Mouse (Mus musculus): ENCODE data around the gene Noxo1. TPM values are rescaled to one million over a fixed set of nuclear protein-coding genes. Genes with fewer than 3 reads are reported as not detected.

Gene Noxo1
- polyA plus RNA-seq, 1 experiment from 2014 or later: 3.0 TPM

GRCm38 (mm10) chr17:24722220-24722924, 26.3 kb downstream of the Noxo1 start:
- H3K4me2 ChIP-seq (replicated peaks): peak overlapping the region; percentile 85; the same call in 1 of the 2 replicates
- WGBS: 33% methylated on average over 13 of the region's 13 CpGs
- H3K9me3 ChIP-seq: no peaks in the 10 kb centered on the region
- peaks cover 24% of the 10 kb centered on the region for H3K36me3 ChIP-seq
- H3K9ac ChIP-seq: no peak overlapping the region
- peak overlapping the region; percentile 14; the same call in 1 of the 2 replicates for H3K4me3 ChIP-seq
- no peaks in the 10 kb centered on the region for H3K27me3 ChIP-seq
- ATAC-seq (ENCODE audit: insufficient number of reproducible peaks, insufficient read depth, low FRiP score, low TSS enrichment): no peak
- peaks cover 29% of the 10 kb centered on the region for H3K4me1 ChIP-seq
- H3K27ac ChIP-seq: no peak overlapping the region

GRCm38 (mm10) chr17:24723122-24723880, 27.3 kb downstream of the Noxo1 start:
- Histone ChIP-seq H3K4me1 (peaks cover 29% of the 10 kb centered on the region), H3K9ac (peak overlapping the region; percentile 86), H3K4me3 (peak overlapping the region; percentile 74), H3K36me3 (peaks cover 19% of the 10 kb centered on the region), H3K27ac (peak overlapping the region; percentile 74), H3K4me2 (replicated peaks) (peak overlapping the region; percentile 69), H3K9me3 (no peaks in the 10 kb centered on the region), H3K27me3 (no peaks in the 10 kb centered on the region)
- 4% methylated on average over 12 of the region's 12 CpGs for WGBS
- no peak for ATAC-seq (ENCODE audit: insufficient number of reproducible peaks, insufficient read depth, low FRiP score, low TSS enrichment)

DNA sequence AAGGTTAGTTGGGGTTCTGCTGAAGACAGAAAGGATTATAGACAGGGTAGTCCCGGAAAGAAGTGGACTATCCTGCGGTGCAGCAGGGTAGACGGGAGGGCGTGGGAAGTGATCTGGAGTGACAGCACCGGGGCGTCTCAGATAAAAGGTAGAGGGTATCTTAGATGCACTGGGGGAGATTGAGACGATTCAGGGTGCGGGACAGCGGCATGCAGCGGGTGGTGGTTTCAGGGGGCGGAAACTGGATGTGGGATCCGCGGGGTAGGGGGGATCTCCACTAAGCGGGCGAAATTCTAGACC, 27.8 kb downstream of the Noxo1 start:
- ATAC-seq (ENCODE audit: insufficient number of reproducible peaks, insufficient read depth, low FRiP score, low TSS enrichment): 0 out of 2 replicates have a peak, but pooled peaks have one; percentile 3
- H3K4me2 ChIP-seq (replicated peaks): peak overlapping the region; percentile 69
- peaks cover 18% of the 10 kb centered on the region for H3K36me3 ChIP-seq
- no peaks in the 10 kb centered on the region for H3K9me3 ChIP-seq
- peaks cover 24% of the 10 kb centered on the region for H3K4me1 ChIP-seq
- peak overlapping the region; percentile 74 for H3K4me3 ChIP-seq
- no peaks in the 10 kb centered on the region for H3K27me3 ChIP-seq
- H3K27ac ChIP-seq: peak overlapping the region; percentile 74
- peak overlapping the region; percentile 86 for H3K9ac ChIP-seq
- under 1% methylated on average over 15 of the region's 15 CpGs for WGBS

DNA sequence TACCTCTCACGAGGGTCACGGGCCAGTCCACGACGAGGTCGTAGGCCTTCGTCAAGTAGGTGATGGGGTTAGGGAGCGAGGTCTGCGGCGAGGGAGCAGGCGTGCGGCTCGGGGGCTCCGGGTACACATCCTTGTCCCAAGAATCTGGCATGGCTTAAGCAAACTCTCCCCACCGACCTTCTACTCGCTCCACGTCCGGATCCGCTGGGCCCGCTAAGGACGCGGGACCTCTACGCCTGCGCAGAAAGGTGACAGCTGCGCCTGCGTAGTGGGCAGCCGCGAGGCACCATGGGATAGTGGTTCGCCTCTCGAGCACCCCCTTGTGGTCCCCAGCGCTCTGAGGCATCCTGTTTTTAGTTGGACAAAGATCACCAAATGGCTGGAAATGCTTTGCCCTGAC, 28.1 kb downstream of the Noxo1 start, which contains the start of gene Ndufb10:
TSS of gene Ndufb10 (minus strand) at position 295 of the 400 bp plus-strand sequence.
- Histone ChIP-seq H3K4me3 (peak within 1 kb of the TSS; percentile 74), H3K36me3 (peaks cover 18% of the 10 kb centered on the region), H3K9ac (peak within 1 kb of the TSS; percentile 86), H3K4me2 (replicated peaks) (peak within 1 kb of the TSS; percentile 69), H3K4me1 (peaks cover 22% of the 10 kb centered on the region), H3K27ac (peak within 1 kb of the TSS; percentile 74), H3K27me3 (no peaks in the 10 kb centered on the region), H3K9me3 (no peaks in the 10 kb centered on the region)
- WGBS: under 1% methylated on average over 30 of the region's 30 CpGs
- peak; percentile 67 for ATAC-seq (ENCODE audit: insufficient number of reproducible peaks, insufficient read depth, low FRiP score, low TSS enrichment)

- peaks cover 16% of the 10 kb centered on the region for H3K36me3 ChIP-seq
- no peaks in the 10 kb centered on the region for H3K9me3 ChIP-seq
- ATAC-seq (ENCODE audit: insufficient number of reproducible peaks, insufficient read depth, low FRiP score, low TSS enrichment): no peak
- 73% methylated on average over 3 of the region's 3 CpGs for WGBS
- H3K27me3 ChIP-seq: no peaks in the 10 kb centered on the region
- H3K27ac ChIP-seq: no peak overlapping the region
- no peak overlapping the region for H3K9ac ChIP-seq
- H3K4me2 ChIP-seq (replicated peaks): no peak overlapping the region
- peaks cover 22% of the 10 kb centered on the region for H3K4me1 ChIP-seq
- no peak overlapping the region for H3K4me3 ChIP-seq
These were observed 29.8 kb downstream of the Noxo1 start for GRCm38 (mm10) chr17:24725637-24726390.

DNA sequence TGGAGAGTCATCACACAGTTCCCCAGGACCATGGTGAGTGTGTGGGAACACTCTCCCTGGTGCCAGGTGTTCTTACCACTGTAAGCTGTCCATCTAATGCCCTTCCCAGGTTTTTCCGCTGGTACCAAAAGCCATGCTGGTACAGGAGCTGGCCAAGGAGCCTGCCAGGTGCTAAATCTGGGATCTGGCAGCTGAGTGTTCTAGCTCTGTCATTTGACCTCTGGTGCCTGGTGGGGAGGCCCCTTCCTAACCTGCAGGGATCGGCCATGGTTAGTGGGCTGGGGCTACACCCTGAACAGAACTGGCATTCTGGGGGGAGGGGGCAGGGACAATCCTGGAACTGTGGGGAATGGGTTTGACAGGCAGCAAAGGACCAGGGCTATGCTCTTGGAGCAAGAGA, 31.6 kb downstream of the Noxo1 start, which contains the start of gene Rpl3l:
TSS of gene Rpl3l (plus strand) at position 203 of the 400 bp plus-strand sequence.
- H3K27ac ChIP-seq: no peak within 1 kb of the TSS
- H3K4me1 ChIP-seq: peaks cover 7% of the 10 kb centered on the region
- 72% methylated on average over 2 of the region's 2 CpGs for WGBS
- H3K4me2 ChIP-seq (replicated peaks): no peak within 1 kb of the TSS
- no peaks in the 10 kb centered on the region; the same call in 1 of the 2 replicates for H3K36me3 ChIP-seq
- no peaks in the 10 kb centered on the region for H3K27me3 ChIP-seq
- no peak within 1 kb of the TSS for H3K4me3 ChIP-seq
- no peaks in the 10 kb centered on the region for H3K9me3 ChIP-seq
- no peak for ATAC-seq (ENCODE audit: insufficient number of reproducible peaks, insufficient read depth, low FRiP score, low TSS enrichment)
- no peak within 1 kb of the TSS for H3K9ac ChIP-seq

- WGBS: 70% methylated on average over 17 of the region's 17 CpGs
- no peak overlapping the region for H3K27ac ChIP-seq
- H3K36me3 ChIP-seq: no peaks in the 10 kb centered on the region
- H3K9me3 ChIP-seq: no peaks in the 10 kb centered on the region
- H3K4me1 ChIP-seq: peaks cover 3% of the 10 kb centered on the region
- no peak overlapping the region for H3K9ac ChIP-seq
- H3K4me3 ChIP-seq: no peak overlapping the region
- ATAC-seq (ENCODE audit: insufficient number of reproducible peaks, insufficient read depth, low FRiP score, low TSS enrichment): no peak
- no peak overlapping the region for H3K4me2 ChIP-seq (replicated peaks)
- H3K27me3 ChIP-seq: no peaks in the 10 kb centered on the region
These were observed 32.1 kb downstream of the Noxo1 start for GRCm38 (mm10) chr17:24728184-24728583.

- Histone ChIP-seq H3K36me3 (no peaks in the 10 kb centered on the region), H3K27me3 (no peaks in the 10 kb centered on the region), H3K27ac (no peak overlapping the region), H3K4me1 (no peaks in the 10 kb centered on the region), H3K9ac (no peak overlapping the region), H3K4me2 (replicated peaks) (no peak overlapping the region), H3K4me3 (no peak overlapping the region), H3K9me3 (no peaks in the 10 kb centered on the region)
- no peak for ATAC-seq (ENCODE audit: insufficient number of reproducible peaks, insufficient read depth, low FRiP score, low TSS enrichment)
- 83% methylated on average over 6 of the region's 6 CpGs for WGBS
These were observed 33.0 kb downstream of the Noxo1 start for GRCm38 (mm10) chr17:24729067-24729466.

DNA sequence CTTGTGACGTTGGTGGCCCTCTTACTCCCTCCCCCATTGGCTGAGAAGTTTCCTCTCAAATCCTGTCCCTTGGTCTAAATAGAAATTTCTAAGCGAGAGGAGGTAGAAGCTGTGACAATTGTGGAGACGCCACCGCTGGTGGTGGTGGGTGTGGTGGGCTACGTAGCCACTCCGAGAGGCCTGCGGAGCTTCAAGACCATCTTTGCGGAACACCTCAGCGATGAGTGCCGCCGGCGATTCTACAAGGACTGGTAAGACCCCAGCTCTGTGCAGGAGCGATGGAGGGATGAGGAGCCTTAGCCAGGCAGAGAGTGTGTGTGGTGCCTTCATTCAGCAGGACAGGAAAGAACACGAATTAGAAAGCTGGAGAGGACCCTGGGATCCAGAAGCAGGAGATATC, 34.8 kb downstream of the Noxo1 start:
- H3K36me3 ChIP-seq: no peaks in the 10 kb centered on the region
- no peak for ATAC-seq (ENCODE audit: insufficient number of reproducible peaks, insufficient read depth, low FRiP score, low TSS enrichment)
- H3K4me3 ChIP-seq: no peak overlapping the region
- H3K27ac ChIP-seq: no peak overlapping the region
- no peaks in the 10 kb centered on the region for H3K9me3 ChIP-seq
- no peak overlapping the region for H3K4me2 ChIP-seq (replicated peaks)
- H3K27me3 ChIP-seq: no peaks in the 10 kb centered on the region
- WGBS: 82% methylated on average over 14 of the region's 14 CpGs
- no peak overlapping the region for H3K9ac ChIP-seq
- no peaks in the 10 kb centered on the region for H3K4me1 ChIP-seq

- Histone ChIP-seq H3K9me3 (no peaks in the 10 kb centered on the region), H3K4me2 (replicated peaks) (no peak overlapping the region), H3K4me3 (no peak overlapping the region), H3K27me3 (no peaks in the 10 kb centered on the region), H3K36me3 (no peaks in the 10 kb centered on the region), H3K9ac (no peak overlapping the region), H3K27ac (no peak overlapping the region), H3K4me1 (peaks cover 5% of the 10 kb centered on the region)
- no peak for ATAC-seq (ENCODE audit: insufficient number of reproducible peaks, insufficient read depth, low FRiP score, low TSS enrichment)
- WGBS: 80% methylated on average over 12 of the region's 12 CpGs
These were observed 36.4 kb downstream of the Noxo1 start for GRCm38 (mm10) chr17:24732233-24732935.

- ATAC-seq (ENCODE audit: insufficient number of reproducible peaks, insufficient read depth, low FRiP score, low TSS enrichment): no peak
- H3K4me3 ChIP-seq: no peak overlapping the region
- H3K9me3 ChIP-seq: no peaks in the 10 kb centered on the region
- no peak overlapping the region for H3K4me2 ChIP-seq (replicated peaks)
- H3K27me3 ChIP-seq: no peaks in the 10 kb centered on the region
- H3K4me1 ChIP-seq: peaks cover 6% of the 10 kb centered on the region
- no peaks in the 10 kb centered on the region for H3K36me3 ChIP-seq
- H3K27ac ChIP-seq: no peak overlapping the region
- no peak overlapping the region for H3K9ac ChIP-seq
- 89% methylated on average over 21 of the region's 21 CpGs for WGBS
These were observed 37.5 kb downstream of the Noxo1 start for GRCm38 (mm10) chr17:24733434-24734050.
